Mouse (Mus musculus) cerebellum, adult 2 months (tissue): ENCODE results near the gene Fam155a.

Experiments used
- CTCF ChIP-seq: fragments of 200-500 bp; IDR thresholded peaks from 2 replicates; pipeline ENCODE4 v1.5.1; 2011; ENCODE audit warnings: low read depth, mild to moderate bottlenecking, control low read depth, low read length, moderate library complexity, borderline replicate concordance; ENCODE audit not compliant: insufficient read depth
- POLR2A ChIP-seq: fragments of 200-500 bp; IDR thresholded peaks from 2 replicates; pipeline ENCODE4 v1.6.1; 2011; ENCODE audit warnings: low read length, control low read depth, borderline replicate concordance; ENCODE audit not compliant: insufficient read depth

GRCm38 (mm10) chr8:9303526-9304135, 467.3 kb downstream of the Fam155a start:
- no peak for TF ChIP-seq CTCF
- no peak for TF ChIP-seq POLR2A
